In the genomic region with DNA sequence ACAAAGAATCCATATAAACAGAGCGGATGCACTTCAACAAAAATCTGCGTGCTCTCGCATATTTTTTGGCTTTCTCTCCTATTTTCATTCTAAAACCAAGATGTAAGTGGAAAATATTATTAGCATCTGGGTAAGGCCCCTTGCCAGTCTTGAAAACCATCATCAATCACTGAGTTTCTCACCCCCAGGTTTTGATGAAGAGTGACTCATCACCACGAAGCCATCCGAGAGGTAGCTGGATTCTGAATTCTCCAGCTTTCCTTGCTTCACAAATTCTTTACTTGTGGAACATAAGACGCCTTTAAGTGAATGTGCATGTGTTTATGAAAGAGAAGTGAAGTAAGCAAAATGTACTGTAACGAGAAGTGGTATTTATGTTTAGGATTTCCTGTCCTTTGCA, we compare ENCODE assay signal across 14 mouse cellular contexts.
"Had no signal": no experiment of that assay in that cellular context is flagged by ENCODE, and none has a peak within 500 bp of the region (broad histone marks: within the 10 kb centered on the region; RNA-seq: fewer than 3 reads in every experiment).

No protein-coding gene starts in this region.

- H3K9me3 ChIP-seq: midbrain, embryonic 10.5 days; midbrain, embryonic 12.5 days; midbrain, embryonic 15.5 days; neural tube, embryonic 12.5 days; stomach, embryonic 15.5 days had no signal

- H3K4me2 ChIP-seq: lung, embryonic 14.5 days; midbrain, embryonic 12.5 days; midbrain, embryonic 15.5 days; neural tube, embryonic 12.5 days; stomach, embryonic 15.5 days had no signal

- H3K4me3 ChIP-seq: midbrain, embryonic 10.5 days; midbrain, embryonic 12.5 days; midbrain, embryonic 15.5 days; neural tube, embryonic 12.5 days; stomach, embryonic 15.5 days had no signal

- H3K4me1 ChIP-seq: midbrain, embryonic 10.5 days; midbrain, embryonic 12.5 days; midbrain, embryonic 15.5 days; neural tube, embryonic 12.5 days; stomach, embryonic 15.5 days had no signal

- H3K9ac ChIP-seq: lung, embryonic 14.5 days; midbrain, embryonic 12.5 days; midbrain, embryonic 15.5 days; neural tube, embryonic 12.5 days; stomach, embryonic 15.5 days had no signal

- H3K36me3 ChIP-seq: midbrain, embryonic 10.5 days; midbrain, embryonic 12.5 days; midbrain, embryonic 15.5 days; neural tube, embryonic 12.5 days; stomach, embryonic 15.5 days had no signal

- H3K27me3 ChIP-seq: midbrain, embryonic 12.5 days; midbrain, embryonic 15.5 days; neural tube, embryonic 12.5 days; stomach, embryonic 15.5 days had no signal

- ATAC-seq: midbrain, embryonic 15.5 days had no signal

- DNase-seq: lung, adult 18-20 months; lung, embryonic 14.5 days; lung, postnatal 14 days; lung, postnatal 36 days; right cerebral cortex, postnatal 14 days; thymus, adult 2 months; thymus, postnatal 25 days; thymus, postnatal 4 days had no signal

- H3K27ac ChIP-seq: midbrain, embryonic 10.5 days; midbrain, embryonic 12.5 days; midbrain, embryonic 15.5 days; neural tube, embryonic 12.5 days; stomach, embryonic 15.5 days; stomach, postnatal 0 days had no signal
